Comparison of ENCODE assay signal across 8 mouse cellular contexts in genomic region chr5:53995316-53995715, GRCm38 (mm10). TPM values are rescaled to one million over a fixed set of nuclear protein-coding genes. Genes with fewer than 3 reads are reported as not detected.
DNase-seq lines count a peak whose midpoint lies in the region; ATAC-seq and TF ChIP-seq lines count a peak whose summit lies in the region.

No protein-coding gene starts in this region.

- peak overlapping the region; percentile 54 for H3K9ac ChIP-seq in ES-Bruce4 (ENCODE audit: low read depth, poor library complexity, severe bottlenecking)
- H3K9ac ChIP-seq in forebrain, embryonic 15.5 days (replicated peaks): peak overlapping the region; percentile 58
- H3K9ac ChIP-seq in lung, embryonic 15.5 days: peak overlapping the region; percentile 24

- H3K27ac ChIP-seq in ES-Bruce4 (ENCODE audit: insufficient read depth, low read length): no peak overlapping the region
- H3K27ac ChIP-seq in forebrain, embryonic 15.5 days (replicated peaks): no peak overlapping the region
- 0 out of 2 replicates have a peak overlapping the region, but pooled peaks have one; percentile 30 for H3K27ac ChIP-seq in lung, embryonic 15.5 days
- H3K27ac ChIP-seq in olfactory bulb, adult 2 months (ENCODE audit: insufficient read depth, low read depth, low read length): 0 out of 2 replicates have a peak overlapping the region, but pooled peaks have one; percentile 1

- peak; percentile 93 for DNase-seq in cerebellum, adult 11-12 months
- peak; percentile 77 for DNase-seq in heart, postnatal 25 days (ENCODE audit: low spot score)
- DNase-seq in layer of hippocampus, adult 8-10 months (ENCODE audit: low spot score in 2 of 2): peak; percentile 77 to 78
- DNase-seq in thymus, adult 18-20 months: peak; percentile 86

- H3K4me3 ChIP-seq in ES-Bruce4 (ENCODE audit: low read depth, low read length): peak overlapping the region; percentile 80
- peak overlapping the region; percentile 56 for H3K4me3 ChIP-seq in forebrain, embryonic 15.5 days
- H3K4me3 ChIP-seq in lung, embryonic 15.5 days: peak overlapping the region; percentile 49
- peak overlapping the region; percentile 59 for H3K4me3 ChIP-seq in olfactory bulb, adult 2 months (ENCODE audit: insufficient read depth, low read depth, low read length)

- no peak for TF ChIP-seq EP300 in ES-Bruce4 (IDR thresholded peaks at IDR 0.05; ENCODE audit: insufficient read depth, low read depth, low read length)

- WGBS in forebrain, embryonic 15.5 days: under 1% methylated on average over 34 of the region's 34 CpGs
- under 1% methylated on average over 34 of the region's 34 CpGs for WGBS in lung, embryonic 15.5 days
- under 1% methylated on average over 34 of the region's 34 CpGs for WGBS in olfactory bulb, adult 2 months

- no peaks in the 10 kb centered on the region for H3K4me1 ChIP-seq in ES-Bruce4 (ENCODE audit: control insufficient read depth, insufficient read depth, low read length)
- H3K4me1 ChIP-seq in forebrain, embryonic 15.5 days: peaks cover 38% of the 10 kb centered on the region
- peaks cover 22% of the 10 kb centered on the region for H3K4me1 ChIP-seq in lung, embryonic 15.5 days
- no peaks in the 10 kb centered on the region for H3K4me1 ChIP-seq in olfactory bulb, adult 2 months (ENCODE audit: control insufficient read depth, insufficient read depth, low read length)

- peak; percentile 12 for ATAC-seq in forebrain, embryonic 15.5 days (replicated peaks)
- ATAC-seq in lung, embryonic 15.5 days (ENCODE audit: borderline replicate concordance, extremely low read depth, low FRiP score, low TSS enrichment): peak; percentile 10; the same call in 1 of the 2 replicates

- TF ChIP-seq CTCF in ES-Bruce4 (IDR thresholded peaks at IDR 0.05; ENCODE audit: low read depth, low read length): no peak
- no peak for TF ChIP-seq CTCF in olfactory bulb, adult 2 months (IDR thresholded peaks at IDR 0.05; ENCODE audit: insufficient read depth, low read depth, low read length)

- H3K4me2 ChIP-seq in forebrain, embryonic 15.5 days (replicated peaks): peak overlapping the region; percentile 80
- H3K4me2 ChIP-seq in lung, embryonic 15.5 days: peak overlapping the region; percentile 70

- intact Hi-C loops in heart, postnatal 25 days (cut with DNase I): loop anchor here (2.0 to 5.0 kb wide), 4 partner anchors 43 to 123 kb away; no protein-coding TSS in a partner anchor

- no peaks in the 10 kb centered on the region for H3K9me3 ChIP-seq in ES-Bruce4 (replicated peaks; ENCODE audit: control insufficient read depth, insufficient read depth, low read length, poor library complexity, severe bottlenecking)
- H3K9me3 ChIP-seq in forebrain, embryonic 15.5 days: no peaks in the 10 kb centered on the region
- no peaks in the 10 kb centered on the region for H3K9me3 ChIP-seq in lung, embryonic 15.5 days

- H3K36me3 ChIP-seq in ES-Bruce4 (ENCODE audit: control insufficient read depth, insufficient read depth, low read length, poor library complexity, severe bottlenecking): no peaks in the 10 kb centered on the region
- no peaks in the 10 kb centered on the region for H3K36me3 ChIP-seq in forebrain, embryonic 15.5 days
- no peaks in the 10 kb centered on the region for H3K36me3 ChIP-seq in lung, embryonic 15.5 days

- no peak for TF ChIP-seq POLR2A in ES-Bruce4 (IDR thresholded peaks at IDR 0.05; ENCODE audit: insufficient read depth, low read length)
- peak; percentile 50 for TF ChIP-seq POLR2A in olfactory bulb, adult 2 months (IDR thresholded peaks at IDR 0.05; ENCODE audit: insufficient read depth, low read depth, low read length)

- H3K27me3 ChIP-seq in ES-Bruce4 (ENCODE audit: control insufficient read depth, insufficient read depth, low read length, poor library complexity, severe bottlenecking): no peaks in the 10 kb centered on the region
- no peaks in the 10 kb centered on the region for H3K27me3 ChIP-seq in forebrain, embryonic 15.5 days
- no peaks in the 10 kb centered on the region for H3K27me3 ChIP-seq in lung, embryonic 15.5 days

RNA-seq across cellular contexts. Expression of gene Stim2, which starts 3.0 kb away (rescaled TPM):
- polyA plus RNA-seq in ES-Bruce4 (2011; ENCODE audit: insufficient read depth, insufficient read length, low read depth, missing spikeins): 13.7 and 15.2 TPM in 2 replicates
- polyA plus RNA-seq in forebrain, embryonic 15.5 days (2015; fragmentation: Nextera tagmentation; extraction: Ambion mirVana): 27.2 and 28.6 TPM in 2 replicates
- total RNA-seq in heart, postnatal 25 days (2021): 10 to 100 TPM; 12.4 to 16.6 TPM
- total RNA-seq in layer of hippocampus, adult 8-10 months (2022): 100 to 1,000 TPM; 129 to 184 (median 146) TPM
- 19.6 and 25.2 TPM in 2 replicates for polyA plus RNA-seq in lung, embryonic 15.5 days (2015; fragmentation: Nextera tagmentation; extraction: Ambion mirVana)
- not detected in 2 replicates for polyA plus RNA-seq in olfactory bulb, adult 2 months (2012; ENCODE audit: insufficient read depth, insufficient read length, low replicate concordance, missing spikeins)

Comparison
In these comparisons a context has a peak if more than half of its experiments do, and no peak if none do; other contexts are left out.
1. H3K27ac ChIP-seq: peak in lung, embryonic 15.5 days (single experiment) and olfactory bulb, adult 2 months (single experiment); none in ES-Bruce4 (single experiment) and forebrain, embryonic 15.5 days (single experiment).
2. Peak in every context shown above with its lines, with median percentiles within 50 percentile points of each other: H3K4me3 ChIP-seq, H3K9ac ChIP-seq and DNase-seq.